Mouse (Mus musculus) cerebellum, adult (tissue): ENCODE results near the gene Csnk2a2.
A peak's percentile ranks its signal among the peaks of the same experiment; 100 is the strongest.

Experiments
- ATAC-seq: cut with Nextera tagmentation; 2 replicates; pipeline ENCODE4 v1.9.2; 2017; ENCODE audit warnings: mild to moderate bottlenecking, moderate library complexity, mixed read lengths; ENCODE audit not compliant: insufficient number of reproducible peaks, low FRiP score, low TSS enrichment

Csnk2a2 gene

GRCm38 (mm10) chr8:95490006-95490405, at the start of gene Csnk2a2:
Csnk2a2 (minus strand) TSS chr8:95490039.
- ATAC-seq = no peak

GRCm38 (mm10) chr8:95539487-95539886, 49.6 kb upstream of the Csnk2a2 start:
- ATAC-seq = 0 out of 2 replicates have a peak, but pooled peaks have one; percentile 6

GRCm38 (mm10) chr8:95533584-95534387, 43.9 kb upstream of the Csnk2a2 start, which contains the start of gene Ccdc113:
Ccdc113 (plus strand) TSS chr8:95534085.
- ATAC-seq = peak; percentile 86

- no peak for ATAC-seq
Measured at GRCm38 (mm10) chr8:95532206-95532605, 42.4 kb upstream of the Csnk2a2 start.

GRCm38 (mm10) chr8:95528750-95529310, 39.0 kb upstream of the Csnk2a2 start:
- ATAC-seq = no peak

- no peak for ATAC-seq
Measured at GRCm38 (mm10) chr8:95528194-95528593, 38.4 kb upstream of the Csnk2a2 start.

- no peak for ATAC-seq
Measured at GRCm38 (mm10) chr8:95523991-95524390, 34.2 kb upstream of the Csnk2a2 start.

- ATAC-seq = no peak
Measured at GRCm38 (mm10) chr8:95516928-95517327, 27.1 kb upstream of the Csnk2a2 start.

GRCm38 (mm10) chr8:95513219-95513618, 23.4 kb upstream of the Csnk2a2 start:
- no peak for ATAC-seq

- ATAC-seq = no peak
Measured at GRCm38 (mm10) chr8:95512257-95512656, 22.4 kb upstream of the Csnk2a2 start.

- no peak for ATAC-seq
Measured at GRCm38 (mm10) chr8:95506245-95506644, 16.4 kb upstream of the Csnk2a2 start.

- ATAC-seq = no peak
Measured at GRCm38 (mm10) chr8:95505606-95506005, 15.8 kb upstream of the Csnk2a2 start.

- no peak for ATAC-seq
Measured at GRCm38 (mm10) chr8:95504835-95505234, 15.0 kb upstream of the Csnk2a2 start.

- ATAC-seq = no peak
Measured at GRCm38 (mm10) chr8:95502431-95502830, 12.6 kb upstream of the Csnk2a2 start.

GRCm38 (mm10) chr8:95500436-95500835, 10.6 kb upstream of the Csnk2a2 start:
- no peak for ATAC-seq

- ATAC-seq = no peak
Measured at GRCm38 (mm10) chr8:95499266-95500064, 9.6 kb upstream of the Csnk2a2 start.

GRCm38 (mm10) chr8:95497821-95498220, 8.0 kb upstream of the Csnk2a2 start:
- no peak for ATAC-seq

GRCm38 (mm10) chr8:95496420-95496819, 6.6 kb upstream of the Csnk2a2 start:
- ATAC-seq = no peak

GRCm38 (mm10) chr8:95495444-95495843, 5.6 kb upstream of the Csnk2a2 start:
- no peak for ATAC-seq

- no peak for ATAC-seq
Measured at GRCm38 (mm10) chr8:95492057-95492456, 2.2 kb upstream of the Csnk2a2 start.
